ENCODE assay signal across 8 mouse cellular contexts in genomic region chr12:55301472-55302300, GRCm38 (mm10). TPM values are rescaled to one million over a fixed set of nuclear protein-coding genes. Genes with fewer than 3 reads are reported as not detected.
DNase-seq lines count a peak whose midpoint lies in the region; ATAC-seq lines count a peak whose summit lies in the region.

No protein-coding gene starts in this region.

- DNase-seq in kidney, postnatal 25 days: no peak
- DNase-seq in MEL-GATA-1-ER (ENCODE audit: extremely low read depth, low read depth): peak; percentile 57
- DNase-seq in forebrain, embryonic 10.5 days (ENCODE audit: extremely low spot score, low spot score): no peak
- no peak for DNase-seq in thymus, postnatal 10 days (ENCODE audit: low spot score in 2 of 2)
- no peak for DNase-seq in layer of hippocampus, adult 8-10 months (ENCODE audit: low spot score in 2 of 2)

- no peaks in the 10 kb centered on the region for H3K9me3 ChIP-seq in kidney, embryonic 14.5 days (ENCODE audit: control insufficient read depth, low read length)
- peaks cover 7% of the 10 kb centered on the region; the same call in 1 of the 2 replicates for H3K9me3 ChIP-seq in forebrain, embryonic 10.5 days
- H3K9me3 ChIP-seq in limb, embryonic 15.5 days: no peaks in the 10 kb centered on the region
- H3K9me3 ChIP-seq in stomach, embryonic 14.5 days (ENCODE audit: control insufficient read depth, low read depth, low read length): no peaks in the 10 kb centered on the region

- peak overlapping the region; percentile 93 for H3K27ac ChIP-seq in kidney, embryonic 14.5 days (ENCODE audit: low read depth, low read length)
- peak overlapping the region; percentile 95 for H3K27ac ChIP-seq in forebrain, embryonic 10.5 days
- peak overlapping the region; percentile 95 for H3K27ac ChIP-seq in limb, embryonic 15.5 days
- H3K27ac ChIP-seq in stomach, embryonic 14.5 days (ENCODE audit: low read length): peak overlapping the region; percentile 90

- H3K9ac ChIP-seq in kidney, embryonic 14.5 days (ENCODE audit: low read depth, low read length): peak overlapping the region; percentile 76; the same call in 1 of the 2 replicates
- H3K9ac ChIP-seq in limb, embryonic 15.5 days: peak overlapping the region; percentile 62
- peak overlapping the region; percentile 71 for H3K9ac ChIP-seq in stomach, embryonic 14.5 days (replicated peaks; ENCODE audit: low read depth, low read length)

- 47% methylated on average over 11 of the region's 11 CpGs for WGBS in kidney, embryonic 14.5 days
- WGBS in forebrain, embryonic 10.5 days: 54% methylated on average over 11 of the region's 11 CpGs
- WGBS in limb, embryonic 15.5 days: 43% methylated on average over 11 of the region's 11 CpGs
- WGBS in stomach, embryonic 14.5 days: 39% methylated on average over 11 of the region's 11 CpGs

- H3K4me3 ChIP-seq in kidney, embryonic 14.5 days (ENCODE audit: low read length): peak overlapping the region; percentile 66
- H3K4me3 ChIP-seq in forebrain, embryonic 10.5 days: peak overlapping the region; percentile 70
- peak overlapping the region; percentile 61 for H3K4me3 ChIP-seq in limb, embryonic 15.5 days
- peak overlapping the region; percentile 59 for H3K4me3 ChIP-seq in stomach, embryonic 14.5 days (ENCODE audit: low read depth, low read length)

- peaks cover 8% of the 10 kb centered on the region; the same call in 1 of the 2 replicates for H3K4me1 ChIP-seq in kidney, embryonic 14.5 days (ENCODE audit: control insufficient read depth, insufficient read depth, low read length)
- peaks cover 27% of the 10 kb centered on the region for H3K4me1 ChIP-seq in forebrain, embryonic 10.5 days
- H3K4me1 ChIP-seq in limb, embryonic 15.5 days: peaks cover 21% of the 10 kb centered on the region
- H3K4me1 ChIP-seq in stomach, embryonic 14.5 days (ENCODE audit: control insufficient read depth, insufficient read depth, low read length): peaks cover 5% of the 10 kb centered on the region

- no peaks in the 10 kb centered on the region for H3K27me3 ChIP-seq in kidney, embryonic 14.5 days (ENCODE audit: control insufficient read depth, insufficient read depth, low read length)
- H3K27me3 ChIP-seq in forebrain, embryonic 10.5 days (ENCODE audit: poor library complexity, severe bottlenecking): no peaks in the 10 kb centered on the region
- no peaks in the 10 kb centered on the region for H3K27me3 ChIP-seq in limb, embryonic 15.5 days
- no peaks in the 10 kb centered on the region for H3K27me3 ChIP-seq in stomach, embryonic 14.5 days (ENCODE audit: control insufficient read depth, insufficient read depth, low read length)

- peak overlapping the region; percentile 53 for H3K4me2 ChIP-seq in kidney, embryonic 14.5 days (replicated peaks; ENCODE audit: low read depth, low read length)
- peak overlapping the region; percentile 51 for H3K4me2 ChIP-seq in limb, embryonic 15.5 days
- peak overlapping the region; percentile 61 for H3K4me2 ChIP-seq in stomach, embryonic 14.5 days (replicated peaks; ENCODE audit: low read depth, low read length)

- 0 out of 2 replicates have a peak, but pooled peaks have one; percentile 2 for ATAC-seq in kidney, embryonic 14.5 days (ENCODE audit: low FRiP score, low TSS enrichment)
- no peak for ATAC-seq in limb, embryonic 15.5 days (ENCODE audit: insufficient number of reproducible peaks, low FRiP score, low TSS enrichment, low read depth)
- ATAC-seq in stomach, embryonic 14.5 days (ENCODE audit: insufficient number of reproducible peaks, insufficient read depth, low FRiP score, low read depth): no peak

- peaks cover 23% of the 10 kb centered on the region for H3K36me3 ChIP-seq in kidney, embryonic 14.5 days (ENCODE audit: control insufficient read depth, insufficient read depth, low read length)
- H3K36me3 ChIP-seq in forebrain, embryonic 10.5 days (replicated peaks): peaks cover 48% of the 10 kb centered on the region
- H3K36me3 ChIP-seq in limb, embryonic 15.5 days: peaks cover 24% of the 10 kb centered on the region
- peaks cover 10% of the 10 kb centered on the region for H3K36me3 ChIP-seq in stomach, embryonic 14.5 days (ENCODE audit: control insufficient read depth, insufficient read depth, low read length)

RNA-seq across cellular contexts. Expression of gene Ppp2r3c, which starts 1.1 kb away (rescaled TPM):
- polyA plus RNA-seq in kidney, embryonic 14.5 days (2014; fragmentation: Nextera tagmentation; extraction: Ambion mirVana): 20.3 and 21.0 TPM in 2 replicates
- polyA plus RNA-seq in forebrain, embryonic 10.5 days (2016; fragmentation: Nextera tagmentation; extraction: Ambion mirVana): 23.1 and 23.2 TPM in 2 replicates
- polyA plus RNA-seq in limb, embryonic 15.5 days (2015; fragmentation: Nextera tagmentation; extraction: Ambion mirVana): 11.0 and 11.2 TPM in 2 replicates
- polyA plus RNA-seq in stomach, embryonic 14.5 days (2014; fragmentation: Nextera tagmentation; extraction: Ambion mirVana): 13.5 and 17.0 TPM in 2 replicates
- 10 to 100 TPM; 12.3 to 15.4 (median 12.7) TPM for total RNA-seq in layer of hippocampus, adult 8-10 months (2022)

RNA-seq across cellular contexts. Expression of gene 1110008L16Rik, which starts 2.3 kb away (rescaled TPM):
- 14.0 and 17.9 TPM in 2 replicates for polyA plus RNA-seq in kidney, embryonic 14.5 days (2014; fragmentation: Nextera tagmentation; extraction: Ambion mirVana)
- polyA plus RNA-seq in forebrain, embryonic 10.5 days (2016; fragmentation: Nextera tagmentation; extraction: Ambion mirVana): 19.0 and 19.4 TPM in 2 replicates
- 13.2 and 14.2 TPM in 2 replicates for polyA plus RNA-seq in limb, embryonic 15.5 days (2015; fragmentation: Nextera tagmentation; extraction: Ambion mirVana)
- polyA plus RNA-seq in stomach, embryonic 14.5 days (2014; fragmentation: Nextera tagmentation; extraction: Ambion mirVana): 29.5 and 30.4 TPM in 2 replicates
- total RNA-seq in layer of hippocampus, adult 8-10 months (2022): 1 to 10 TPM; 8.4 to 8.8 (median 8.7) TPM
